Mouse (Mus musculus) B cell, adult 2 months (primary cell): ENCODE measurements around the gene Nim1k.
"Not testable (repeated sequence)": the region's sequence is repeated elsewhere in the genome, so short reads cannot be mapped to it uniquely, and the experiment has no call there.

ENCODE experiments used
- DNase-seq, 2 experiments: peaks; one replicate each; pipeline ENCODE4 v3.0.0; 2022

Nim1k gene

GRCm38 (mm10) chr13:119684416-119685177 is 71.1 kb downstream of the Nim1k start:
- DNase-seq, result no peak

DNA sequence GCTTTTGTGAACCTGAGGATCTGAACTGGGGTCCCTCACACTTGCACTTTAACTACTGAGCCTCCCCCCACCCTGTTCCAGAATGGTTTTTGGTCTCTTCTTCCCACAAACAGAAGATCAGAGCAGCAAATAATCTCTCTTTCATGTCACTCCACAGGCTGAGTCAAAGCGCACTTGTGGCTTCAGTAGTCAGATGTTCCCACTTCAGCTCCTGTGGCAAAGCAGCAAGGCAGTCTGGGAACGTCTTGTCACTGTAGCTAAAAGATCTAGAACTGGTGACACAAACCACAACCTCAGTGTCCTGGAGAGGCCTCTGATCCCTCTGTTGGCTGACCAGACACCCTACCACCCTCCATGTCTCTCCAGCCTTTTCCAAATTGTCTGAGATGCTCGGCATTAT is 74.5 kb downstream of the Nim1k start:
- no peak for DNase-seq

DNA sequence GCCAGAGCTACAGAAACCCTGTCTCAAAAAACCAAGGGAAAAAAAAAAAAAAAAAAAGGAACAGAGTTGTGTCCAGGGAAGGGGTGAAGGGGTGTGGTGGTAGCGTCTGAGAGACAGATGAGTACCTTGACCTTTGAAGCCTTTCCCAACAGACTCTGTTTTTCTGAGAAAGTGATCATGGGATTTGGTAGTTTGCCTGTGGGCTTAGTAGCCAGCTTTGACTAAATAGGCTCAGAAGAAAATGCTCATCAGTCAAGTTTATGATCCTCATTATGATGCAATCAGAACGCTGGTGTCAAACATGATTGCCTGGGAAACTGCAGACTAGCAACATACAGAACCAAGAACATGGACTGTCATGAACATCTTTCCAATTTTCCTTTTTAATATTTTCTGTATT is 76.0 kb downstream of the Nim1k start:
- no peak for DNase-seq

DNA sequence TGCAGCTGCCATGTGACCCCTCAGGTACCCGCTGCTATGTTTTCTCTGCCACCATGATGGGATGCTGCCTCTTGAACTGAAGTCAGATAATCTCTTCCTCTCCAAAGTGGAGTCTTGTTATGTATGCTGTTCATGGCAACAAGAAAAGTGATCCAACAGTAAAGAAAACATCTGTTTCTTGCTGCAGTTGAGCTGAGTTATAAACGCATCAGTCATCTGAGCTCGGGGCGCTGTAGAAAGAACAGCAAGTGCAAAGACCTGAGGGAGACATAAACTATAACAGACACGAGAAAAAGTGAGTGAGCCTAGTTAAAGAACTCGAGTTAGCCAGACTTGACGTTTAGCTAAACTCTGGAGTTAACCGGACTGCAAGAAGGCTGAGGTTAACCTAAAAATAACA is 76.9 kb downstream of the Nim1k start:
- DNase-seq, result no peak

DNA sequence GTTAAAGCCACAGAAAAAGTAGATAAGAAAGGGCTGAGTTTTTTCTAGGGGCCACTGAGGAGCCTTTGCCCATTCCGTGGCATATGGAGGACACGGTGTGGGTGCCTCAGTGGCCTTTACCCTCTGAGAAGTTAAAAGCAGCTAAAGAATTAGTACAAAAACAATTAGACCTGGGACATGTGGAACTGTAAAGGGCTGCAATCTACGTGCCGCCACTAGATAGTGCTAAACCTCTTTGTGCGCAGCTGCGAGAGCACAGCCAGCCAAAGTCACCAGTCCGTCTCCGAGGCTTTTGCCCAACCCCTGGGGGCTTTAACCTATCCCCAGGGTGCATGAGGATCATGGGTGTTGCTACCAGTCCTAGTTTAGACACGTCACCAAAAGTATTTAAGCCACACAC is 94.3 kb downstream of the Nim1k start:
- not testable (repeated sequence) for DNase-seq
